Mouse (Mus musculus): ENCODE measurements around the gene Ccnk. TPM values are rescaled to one million over a fixed set of nuclear protein-coding genes. Genes with fewer than 3 reads are reported as not detected.

Ccnk gene
- polyA plus RNA-seq, 1 experiment from 2014 or later = 5.3 TPM

- Histone ChIP-seq H3K27me3 (no peaks in the 10 kb centered on the region), H3K4me1 (no peaks in the 10 kb centered on the region), H3K36me3 (ENCODE audit: poor library complexity, severe bottlenecking) (peaks cover 99% of the 10 kb centered on the region), H3K4me2 (no peak overlapping the region), H3K9me3 (replicated peaks) (no peaks in the 10 kb centered on the region), H3K9ac (no peak overlapping the region), H3K27ac (no peak overlapping the region), H3K4me3 (no peak overlapping the region)
- WGBS = 86% methylated on average over 4 of the region's 4 CpGs
- ATAC-seq = no peak
Observed at GRCm38 (mm10) chr12:108198447-108198846, 19.1 kb downstream of the Ccnk start.

GRCm38 (mm10) chr12:108200094-108200493 is 20.7 kb downstream of the Ccnk start:
- ATAC-seq = no peak
- WGBS = 100% methylated on average over 1 of the region's 1 CpGs

GRCm38 (mm10) chr12:108203895-108204294 is 24.5 kb downstream of the Ccnk start:
- no peaks in the 10 kb centered on the region for H3K27me3 ChIP-seq
- peaks cover 82% of the 10 kb centered on the region for H3K36me3 ChIP-seq (ENCODE audit: poor library complexity, severe bottlenecking)
- no peak overlapping the region for H3K4me3 ChIP-seq
- no peak overlapping the region for H3K4me2 ChIP-seq
- H3K9me3 ChIP-seq (replicated peaks) = no peaks in the 10 kb centered on the region
- H3K9ac ChIP-seq = no peak overlapping the region
- H3K4me1 ChIP-seq = peaks cover 6% of the 10 kb centered on the region; the same call in 1 of the 2 replicates
- no peak for ATAC-seq
- WGBS = 91% methylated on average over 8 of the region's 8 CpGs
- H3K27ac ChIP-seq = no peak overlapping the region

More at GRCm38 (mm10) chr12:108200094-108200493, 20.7 kb downstream of the Ccnk start:
- Histone ChIP-seq H3K9me3 (replicated peaks) (no peaks in the 10 kb centered on the region), H3K4me1 (no peaks in the 10 kb centered on the region), H3K9ac (no peak overlapping the region), H3K27ac (no peak overlapping the region), H3K36me3 (ENCODE audit: poor library complexity, severe bottlenecking) (peaks cover 98% of the 10 kb centered on the region), H3K27me3 (no peaks in the 10 kb centered on the region), H3K4me3 (no peak overlapping the region), H3K4me2 (no peak overlapping the region)

- Histone ChIP-seq H3K4me1 (peaks cover 12% of the 10 kb centered on the region; the same call in 1 of the 2 replicates), H3K36me3 (ENCODE audit: poor library complexity, severe bottlenecking) (peaks cover 71% of the 10 kb centered on the region), H3K9ac (no peak overlapping the region), H3K4me2 (no peak overlapping the region), H3K27me3 (no peaks in the 10 kb centered on the region), H3K4me3 (no peak overlapping the region), H3K27ac (no peak overlapping the region), H3K9me3 (replicated peaks) (no peaks in the 10 kb centered on the region)
- ATAC-seq = no peak
- 74% methylated on average over 12 of the region's 12 CpGs for WGBS
Observed at GRCm38 (mm10) chr12:108204978-108205377, 25.6 kb downstream of the Ccnk start.

- H3K4me3 ChIP-seq = no peak overlapping the region
- H3K4me1 ChIP-seq = peaks cover 12% of the 10 kb centered on the region; the same call in 1 of the 2 replicates
- peaks cover 55% of the 10 kb centered on the region for H3K36me3 ChIP-seq (ENCODE audit: poor library complexity, severe bottlenecking)
- H3K9me3 ChIP-seq (replicated peaks) = no peaks in the 10 kb centered on the region
- no peaks in the 10 kb centered on the region for H3K27me3 ChIP-seq
- no peak overlapping the region for H3K27ac ChIP-seq
- WGBS = 12% methylated on average over 5 of the region's 5 CpGs
- peak; percentile 73 for ATAC-seq
- no peak overlapping the region for H3K4me2 ChIP-seq
- no peak overlapping the region for H3K9ac ChIP-seq
Observed at GRCm38 (mm10) chr12:108206641-108207040, 27.3 kb downstream of the Ccnk start.

GRCm38 (mm10) chr12:108208216-108208615 is 28.8 kb downstream of the Ccnk start:
- 88% methylated on average over 9 of the region's 9 CpGs for WGBS
- Histone ChIP-seq H3K4me1 (peaks cover 28% of the 10 kb centered on the region), H3K36me3 (ENCODE audit: poor library complexity, severe bottlenecking) (peaks cover 40% of the 10 kb centered on the region), H3K27ac (no peak overlapping the region), H3K9me3 (replicated peaks) (no peaks in the 10 kb centered on the region), H3K4me2 (no peak overlapping the region), H3K4me3 (no peak overlapping the region), H3K9ac (no peak overlapping the region), H3K27me3 (no peaks in the 10 kb centered on the region)
- ATAC-seq = no peak

GRCm38 (mm10) chr12:108208726-108209438 is 29.5 kb downstream of the Ccnk start:
- Histone ChIP-seq H3K9me3 (replicated peaks) (no peaks in the 10 kb centered on the region), H3K9ac (no peak overlapping the region), H3K4me1 (peaks cover 34% of the 10 kb centered on the region), H3K36me3 (ENCODE audit: poor library complexity, severe bottlenecking) (peaks cover 34% of the 10 kb centered on the region), H3K27me3 (no peaks in the 10 kb centered on the region), H3K4me3 (no peak overlapping the region), H3K27ac (no peak overlapping the region), H3K4me2 (no peak overlapping the region)
- 0 out of 2 replicates have a peak, but pooled peaks have one; percentile 12 for ATAC-seq
- 31% methylated on average over 13 of the region's 13 CpGs for WGBS

GRCm38 (mm10) chr12:108210623-108211022 is 31.2 kb downstream of the Ccnk start:
- 94% methylated on average over 15 of the region's 15 CpGs for WGBS
- no peak overlapping the region for H3K4me3 ChIP-seq
- peaks cover 48% of the 10 kb centered on the region for H3K4me1 ChIP-seq
- H3K9ac ChIP-seq = no peak overlapping the region
- peaks cover 9% of the 10 kb centered on the region; the same call in 1 of the 2 replicates for H3K27me3 ChIP-seq
- no peak for ATAC-seq
- peaks cover 17% of the 10 kb centered on the region for H3K36me3 ChIP-seq (ENCODE audit: poor library complexity, severe bottlenecking)
- H3K4me2 ChIP-seq = no peak overlapping the region
- H3K27ac ChIP-seq = no peak overlapping the region
- no peaks in the 10 kb centered on the region for H3K9me3 ChIP-seq (replicated peaks)

- no peak for ATAC-seq
- Histone ChIP-seq H3K27ac (no peak overlapping the region), H3K4me2 (no peak overlapping the region), H3K27me3 (peaks cover 13% of the 10 kb centered on the region; the same call in 1 of the 2 replicates), H3K9ac (0 out of 2 replicates have a peak overlapping the region, but pooled peaks have one; percentile 8), H3K36me3 (ENCODE audit: poor library complexity, severe bottlenecking) (peaks cover 5% of the 10 kb centered on the region; the same call in 1 of the 2 replicates), H3K4me1 (peaks cover 56% of the 10 kb centered on the region), H3K4me3 (no peak overlapping the region), H3K9me3 (replicated peaks) (no peaks in the 10 kb centered on the region)
- 50% methylated on average over 5 of the region's 5 CpGs for WGBS
Observed at GRCm38 (mm10) chr12:108212071-108212470, 32.7 kb downstream of the Ccnk start.

GRCm38 (mm10) chr12:108212476-108212875 is 33.1 kb downstream of the Ccnk start:
- 91% methylated on average over 6 of the region's 6 CpGs for WGBS
- Histone ChIP-seq H3K4me3 (no peak overlapping the region), H3K27me3 (peaks cover 13% of the 10 kb centered on the region; the same call in 1 of the 2 replicates), H3K36me3 (ENCODE audit: poor library complexity, severe bottlenecking) (peaks cover 1% of the 10 kb centered on the region; the same call in 1 of the 2 replicates), H3K9me3 (replicated peaks) (no peaks in the 10 kb centered on the region), H3K4me2 (no peak overlapping the region), H3K4me1 (peaks cover 60% of the 10 kb centered on the region), H3K9ac (no peak overlapping the region), H3K27ac (no peak overlapping the region)
- no peak for ATAC-seq

- no peaks in the 10 kb centered on the region for H3K36me3 ChIP-seq (ENCODE audit: poor library complexity, severe bottlenecking)
- ATAC-seq = no peak
- H3K27me3 ChIP-seq = peaks cover 13% of the 10 kb centered on the region; the same call in 1 of the 2 replicates
- 0 out of 2 replicates have a peak overlapping the region, but pooled peaks have one; percentile 26 for H3K9ac ChIP-seq
- H3K27ac ChIP-seq = no peak overlapping the region
- H3K9me3 ChIP-seq (replicated peaks) = no peaks in the 10 kb centered on the region
- whole genome bisulfite sequencing = 23% methylated on average over 18 of the region's 18 CpGs
- no peak overlapping the region for H3K4me3 ChIP-seq
- H3K4me2 ChIP-seq = no peak overlapping the region
- H3K4me1 ChIP-seq = peaks cover 67% of the 10 kb centered on the region
Observed at GRCm38 (mm10) chr12:108213090-108214041, 34.0 kb downstream of the Ccnk start.

GRCm38 (mm10) chr12:108215090-108215489 is 35.7 kb downstream of the Ccnk start:
- H3K4me1 ChIP-seq = peaks cover 74% of the 10 kb centered on the region
- H3K4me2 ChIP-seq = no peak overlapping the region
- H3K4me3 ChIP-seq = no peak overlapping the region
- WGBS = 51% methylated on average over 8 of the region's 8 CpGs
- peak overlapping the region; percentile 35; the same call in 1 of the 2 replicates for H3K27ac ChIP-seq
- H3K27me3 ChIP-seq = peaks cover 13% of the 10 kb centered on the region; the same call in 1 of the 2 replicates
- H3K9me3 ChIP-seq (replicated peaks) = no peaks in the 10 kb centered on the region
- no peaks in the 10 kb centered on the region for H3K36me3 ChIP-seq (ENCODE audit: poor library complexity, severe bottlenecking)
- no peak overlapping the region for H3K9ac ChIP-seq
- no peak for ATAC-seq

Data from forebrain, embryonic 13.5 days (tissue).